Mouse (Mus musculus) E14TG2a.4 (cell line): Measurements from ENCODE around the gene Galns.

ENCODE experiments used
- CTCF ChIP-seq: conservative IDR thresholded peaks from 2 replicates; pipeline ENCODE4 v1.5.1; 2014; ENCODE audit warnings: low read length
- NANOG ChIP-seq: IDR thresholded peaks from 2 replicates; pipeline ENCODE4 v1.6.1; 2014; ENCODE audit warnings: borderline replicate concordance, low read length, mixed read lengths
- POU5F1 ChIP-seq: IDR thresholded peaks from 2 replicates; pipeline ENCODE4 v1.6.1; 2014; ENCODE audit warnings: low read length, borderline replicate concordance

DNA sequence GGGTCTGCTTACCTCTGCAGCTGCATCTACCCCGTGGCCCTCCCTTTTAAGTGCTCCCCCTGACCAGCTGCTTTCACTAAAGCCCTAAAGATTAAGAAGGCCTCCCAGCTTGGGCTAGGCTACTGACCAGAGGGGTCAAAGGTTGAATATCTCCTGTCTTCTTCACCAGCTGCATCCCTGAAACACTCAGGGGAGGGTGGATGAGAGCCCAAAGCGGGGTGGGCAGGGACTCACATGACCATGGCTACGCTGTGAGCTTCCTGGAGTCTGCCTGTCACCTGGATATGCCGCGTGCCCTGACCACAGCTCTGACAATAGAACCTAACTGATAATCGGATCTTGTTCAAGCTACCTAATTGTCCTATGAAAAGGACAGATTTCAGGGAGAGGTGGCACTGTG is 11.5 kb upstream of the Galns start, which contains the start of gene Pabpn1l:
- no peak for TF ChIP-seq CTCF
- no peak for TF ChIP-seq POU5F1
- TF ChIP-seq NANOG, result no peak
